21 mouse cellular contexts compared by ENCODE assay signal in genomic region chr13:44180384-44180783, GRCm38 (mm10).
DNase-seq lines count a peak whose midpoint lies in the region; ATAC-seq and TF ChIP-seq lines count a peak whose summit lies in the region.
"Had no signal": no experiment of that assay in that cellular context is flagged by ENCODE, and none has a peak within 500 bp of the region (broad histone marks: within the 10 kb centered on the region; RNA-seq: fewer than 3 reads in every experiment).

No protein-coding gene starts in this region.

- H3K9me3 ChIP-seq in midbrain, embryonic 13.5 days, result no peaks in the 10 kb centered on the region
- H3K9me3 ChIP-seq: embryonic facial prominence, embryonic 13.5 days; forebrain, embryonic 15.5 days; G1E; heart, embryonic 15.5 days; hindbrain, embryonic 13.5 days had no signal

- no peak for TF ChIP-seq CTCF in gastrocnemius, adult 2 months (IDR thresholded peaks at IDR 0.05)

- ATAC-seq in midbrain, embryonic 13.5 days, result no peak
- ATAC-seq: CD4-positive, CD25-positive, alpha-beta regulatory T cell, adult 4 months; forebrain, embryonic 15.5 days; hindbrain, postnatal 0 days had no signal

- intact Hi-C loops in gastrocnemius, adult 2 months (cut with DNase I), result no loop called here
- intact Hi-C loops in gastrocnemius, postnatal 14 days (cut with DNase I; ENCODE audit: low total_unique reads), result no loop called here

- H3K9ac ChIP-seq in midbrain, embryonic 13.5 days (replicated peaks), result no peak overlapping the region
- H3K9ac ChIP-seq: embryonic facial prominence, embryonic 13.5 days; forebrain, embryonic 15.5 days; heart, embryonic 15.5 days; hindbrain, embryonic 13.5 days had no signal

- no peak overlapping the region for H3K4me2 ChIP-seq in midbrain, embryonic 13.5 days (replicated peaks)
- H3K4me2 ChIP-seq: embryonic facial prominence, embryonic 13.5 days; forebrain, embryonic 15.5 days; heart, embryonic 11.5 days; heart, embryonic 15.5 days; hindbrain, embryonic 13.5 days had no signal

- WGBS in midbrain, embryonic 13.5 days, result 88% methylated on average over 3 of the region's 3 CpGs

- 0 out of 2 replicates have a peak, but pooled peaks cover 2% of the 10 kb centered on the region for H3K27me3 ChIP-seq in midbrain, embryonic 13.5 days
- H3K27me3 ChIP-seq: embryonic facial prominence, embryonic 13.5 days; forebrain, embryonic 15.5 days; heart, embryonic 15.5 days had no signal

- peak; percentile 60 for DNase-seq in gastrocnemius, adult 2 months
- no peak for DNase-seq in gastrocnemius, postnatal 4 days (ENCODE audit: low spot score in 2 of 2)
- DNase-seq in gastrocnemius, adult 8-10 months (ENCODE audit: low spot score in 2 of 2), result peak; percentile 5 to 11
- peak; percentile 50 for DNase-seq in gastrocnemius, postnatal 14 days
- no peak for DNase-seq in right cerebral cortex, postnatal 36 days (ENCODE audit: low spot score in 2 of 2)
- DNase-seq: adrenal gland, postnatal 10 days; cerebellum, adult 11 months; cerebellum, adult 8-10 months; cerebellum, postnatal 14 days; heart, adult 18-20 months; heart, postnatal 14 days; kidney, adult 11 months had no signal

- H3K4me3 ChIP-seq in gastrocnemius, adult 2 months, result no peak overlapping the region
- no peak overlapping the region for H3K4me3 ChIP-seq in midbrain, embryonic 13.5 days (replicated peaks)
- H3K4me3 ChIP-seq: embryonic facial prominence, embryonic 13.5 days; forebrain, embryonic 15.5 days; heart, embryonic 15.5 days; hindbrain, embryonic 13.5 days had no signal

- 0 out of 2 replicates have a peak, but pooled peaks cover 5% of the 10 kb centered on the region for H3K4me1 ChIP-seq in midbrain, embryonic 13.5 days (replicated peaks)
- H3K4me1 ChIP-seq: heart, embryonic 15.5 days had no signal

- no peaks in the 10 kb centered on the region for H3K36me3 ChIP-seq in midbrain, embryonic 13.5 days
- H3K36me3 ChIP-seq: embryonic facial prominence, embryonic 13.5 days; forebrain, embryonic 15.5 days; G1E; heart, embryonic 15.5 days; hindbrain, embryonic 13.5 days had no signal

- no peak overlapping the region for H3K27ac ChIP-seq in gastrocnemius, adult 2 months
- no peak overlapping the region for H3K27ac ChIP-seq in midbrain, embryonic 13.5 days
- H3K27ac ChIP-seq: embryonic facial prominence, embryonic 13.5 days; forebrain, embryonic 15.5 days; heart, embryonic 15.5 days; hindbrain, embryonic 13.5 days; hindbrain, postnatal 0 days had no signal

Comparison
In these comparisons a context has a peak if more than half of its experiments do, and no peak if none do; other contexts are left out.
1. DNase-seq: peak in gastrocnemius, adult 2 months (single experiment), gastrocnemius, adult 8-10 months (2 of 2) and gastrocnemius, postnatal 14 days (single experiment); none in gastrocnemius, postnatal 4 days (0 of 2) and right cerebral cortex, postnatal 36 days (0 of 2).